Mouse (Mus musculus): ENCODE measurements around the gene Oas3.
"Not testable (repeated sequence)": the region's sequence is repeated elsewhere in the genome, so short reads cannot be mapped to it uniquely, and the experiment has no call there.

Oas3 gene

GRCm38 (mm10) chr5:120777478-120777877, at the start of gene Oas3:
Gene Oas3, minus strand, starts transcription at chr5:120777661.
- no peak for DNase-seq

GRCm38 (mm10) chr5:120818999-120819398, 41.5 kb upstream of the Oas3 start:
- no peak for DNase-seq

- DNase-seq, result peak; percentile 20
Measured at GRCm38 (mm10) chr5:120815949-120816348, 38.5 kb upstream of the Oas3 start.

- DNase-seq, result no peak
Measured at GRCm38 (mm10) chr5:120813023-120813422, 35.6 kb upstream of the Oas3 start.

- DNase-seq, result peak; percentile 76 to 77
Measured at GRCm38 (mm10) chr5:120811951-120812819, 34.7 kb upstream of the Oas3 start, which contains the start of gene Oas1c. Gene Oas1c, minus strand, starts transcription at chr5:120812514.

- no peak for DNase-seq
Measured at GRCm38 (mm10) chr5:120809171-120809570, 31.7 kb upstream of the Oas3 start.

- peak; percentile 60 to 64 for DNase-seq
Measured at GRCm38 (mm10) chr5:120806458-120806857, 29.0 kb upstream of the Oas3 start.

GRCm38 (mm10) chr5:120803596-120803995, 26.1 kb upstream of the Oas3 start:
- no peak for DNase-seq

- not testable (repeated sequence) for DNase-seq
Measured at GRCm38 (mm10) chr5:120798943-120799342, 21.5 kb upstream of the Oas3 start.

- DNase-seq, result not testable (repeated sequence)
Measured at GRCm38 (mm10) chr5:120798147-120798546, 20.7 kb upstream of the Oas3 start.

GRCm38 (mm10) chr5:120795480-120796034, 18.1 kb upstream of the Oas3 start, which contains the start of gene Oas1e:
Gene Oas1e, minus strand, starts transcription at chr5:120795530.
- DNase-seq, result not testable (repeated sequence)

- peak; percentile 55 to 63 for DNase-seq
Measured at GRCm38 (mm10) chr5:120793043-120793442, 15.6 kb upstream of the Oas3 start.

- no peak for DNase-seq
Measured at GRCm38 (mm10) chr5:120787042-120787441, 9.6 kb upstream of the Oas3 start.

- DNase-seq, result no peak
Measured at GRCm38 (mm10) chr5:120782446-120782845, 5.0 kb upstream of the Oas3 start.

- DNase-seq, result no peak
Measured at GRCm38 (mm10) chr5:120781646-120782045, 4.2 kb upstream of the Oas3 start.

- no peak for DNase-seq
Measured at GRCm38 (mm10) chr5:120779922-120780321, 2.5 kb upstream of the Oas3 start.

- DNase-seq, result no peak
Measured at GRCm38 (mm10) chr5:120778941-120779340, 1.5 kb upstream of the Oas3 start.

- DNase-seq, result no peak
Measured at GRCm38 (mm10) chr5:120776801-120777200, 660 bp downstream of the Oas3 start.

GRCm38 (mm10) chr5:120775287-120775985, 2.0 kb downstream of the Oas3 start:
- no peak for DNase-seq

- DNase-seq, result no peak
Measured at GRCm38 (mm10) chr5:120769396-120769795, 8.1 kb downstream of the Oas3 start.

- DNase-seq, result no peak
Measured at GRCm38 (mm10) chr5:120765010-120765409, 12.5 kb downstream of the Oas3 start.

- no peak for DNase-seq
Measured at GRCm38 (mm10) chr5:120761901-120762300, 15.6 kb downstream of the Oas3 start.

- DNase-seq, result no peak
Measured at GRCm38 (mm10) chr5:120754215-120754614, 23.2 kb downstream of the Oas3 start.
